ENCODE assay signal across 26 mouse cellular contexts in genomic region chr13:117183288-117183687, GRCm38 (mm10). TPM values are rescaled to one million over a fixed set of nuclear protein-coding genes. Genes with fewer than 3 reads are reported as not detected.
DNase-seq lines count a peak whose midpoint lies in the region; ATAC-seq and TF ChIP-seq lines count a peak whose summit lies in the region.
"Had no signal": no experiment of that assay in that cellular context is flagged by ENCODE, and none has a peak within 500 bp of the region (broad histone marks: within the 10 kb centered on the region; RNA-seq: fewer than 3 reads in every experiment).

No protein-coding gene starts in this region.

- no peak overlapping the region for H3K9ac ChIP-seq in liver, embryonic 15.5 days
- H3K9ac ChIP-seq in liver, embryonic 12.5 days, result no peak overlapping the region
- no peak overlapping the region for H3K9ac ChIP-seq in liver, postnatal 0 days (replicated peaks)
- no peak overlapping the region for H3K9ac ChIP-seq in hindbrain, embryonic 11.5 days (ENCODE audit: low read depth, low read length)
- H3K9ac ChIP-seq: embryonic facial prominence, embryonic 13.5 days; embryonic facial prominence, embryonic 15.5 days; forebrain, embryonic 12.5 days had no signal

- TF ChIP-seq EP300 in liver, postnatal 0 days (IDR thresholded peaks at IDR 0.05; ENCODE audit: low read depth), result 0 out of 2 replicates have a peak, but pooled peaks have one; percentile 24

- H3K27me3 ChIP-seq in liver, embryonic 15.5 days, result no peaks in the 10 kb centered on the region
- H3K27me3 ChIP-seq in liver, embryonic 12.5 days (replicated peaks), result no peaks in the 10 kb centered on the region
- no peaks in the 10 kb centered on the region for H3K27me3 ChIP-seq in liver, postnatal 0 days (ENCODE audit: insufficient read depth, low read length)
- no peaks in the 10 kb centered on the region for H3K27me3 ChIP-seq in hindbrain, embryonic 11.5 days (ENCODE audit: control insufficient read depth, insufficient read depth, low read length)
- H3K27me3 ChIP-seq: embryonic facial prominence, embryonic 13.5 days; embryonic facial prominence, embryonic 15.5 days; forebrain, embryonic 12.5 days; Patski had no signal

- DNase-seq in liver, postnatal 0 days, result no peak
- DNase-seq in liver (no peak), 3T3-L1 (ENCODE audit: low read depth, low spot score) (peak; percentile 56), 416B (ENCODE audit: low read depth) (peak; percentile 97)
- no peak for DNase-seq in cerebellum, adult 11 months
- DNase-seq in hindbrain, embryonic 11.5 days (ENCODE audit: low spot score), result no peak
- DNase-seq: adrenal gland, adult 8-10 months; adrenal gland, postnatal 14 days; adrenal gland, postnatal 36 days; cerebellum, adult 18-20 months; cerebellum, adult 8-10 months; cerebellum, adult 9-11 months; cerebellum, postnatal 14 days; cerebellum, postnatal 36 days; embryo, embryonic 11 days had no signal

- no peaks in the 10 kb centered on the region for H3K36me3 ChIP-seq in liver, embryonic 15.5 days (replicated peaks)
- no peaks in the 10 kb centered on the region for H3K36me3 ChIP-seq in liver, embryonic 12.5 days
- no peaks in the 10 kb centered on the region for H3K36me3 ChIP-seq in liver, postnatal 0 days (replicated peaks; ENCODE audit: insufficient read depth, low read length)
- H3K36me3 ChIP-seq in hindbrain, embryonic 11.5 days (ENCODE audit: control insufficient read depth, insufficient read depth, low read length), result no peaks in the 10 kb centered on the region
- H3K36me3 ChIP-seq: embryonic facial prominence, embryonic 13.5 days; embryonic facial prominence, embryonic 15.5 days; forebrain, embryonic 10.5 days; forebrain, embryonic 12.5 days had no signal

- 42% methylated on average over 6 of the region's 6 CpGs for WGBS in liver, embryonic 15.5 days (ENCODE audit: insufficient replicate concordance)
- WGBS in liver, embryonic 12.5 days (ENCODE audit: insufficient replicate concordance), result 51% methylated on average over 6 of the region's 6 CpGs
- WGBS in liver, postnatal 0 days (ENCODE audit: insufficient replicate concordance), result 58% methylated on average over 6 of the region's 6 CpGs
- 84% methylated on average over 6 of the region's 6 CpGs for WGBS in hindbrain, embryonic 11.5 days

- H3K4me1 ChIP-seq in liver, embryonic 15.5 days (replicated peaks), result no peaks in the 10 kb centered on the region
- no peaks in the 10 kb centered on the region for H3K4me1 ChIP-seq in liver, embryonic 12.5 days
- no peaks in the 10 kb centered on the region for H3K4me1 ChIP-seq in liver, postnatal 0 days (ENCODE audit: insufficient read depth)
- H3K4me1 ChIP-seq in hindbrain, embryonic 11.5 days (replicated peaks; ENCODE audit: control insufficient read depth, insufficient read depth, low read length), result no peaks in the 10 kb centered on the region
- H3K4me1 ChIP-seq: embryonic facial prominence, embryonic 13.5 days; embryonic facial prominence, embryonic 15.5 days; forebrain, embryonic 10.5 days; forebrain, embryonic 12.5 days had no signal

- ATAC-seq in liver, embryonic 15.5 days (ENCODE audit: insufficient read depth), result peak; percentile 37; the same call in 1 of the 2 replicates
- no peak for ATAC-seq in liver, embryonic 12.5 days
- peak; percentile 66 for ATAC-seq in liver, postnatal 0 days
- no peak for ATAC-seq in hindbrain, embryonic 11.5 days (ENCODE audit: low FRiP score)
- ATAC-seq: activated CD4-positive, CD25-positive, alpha-beta regulatory T cell, adult 4 months; forebrain, embryonic 14.5 days; forebrain, embryonic 16.5 days; Patski had no signal

- TF ChIP-seq CTCF in liver, postnatal 0 days (IDR thresholded peaks at IDR 0.05; ENCODE audit: low read depth), result no peak

- H3K9me3 ChIP-seq in liver, embryonic 15.5 days (replicated peaks), result no peaks in the 10 kb centered on the region
- no peaks in the 10 kb centered on the region for H3K9me3 ChIP-seq in liver, embryonic 12.5 days (replicated peaks)
- H3K9me3 ChIP-seq in liver, postnatal 0 days (ENCODE audit: low read length), result no peaks in the 10 kb centered on the region
- no peaks in the 10 kb centered on the region for H3K9me3 ChIP-seq in hindbrain, embryonic 11.5 days (ENCODE audit: control insufficient read depth, low read length)
- H3K9me3 ChIP-seq: embryonic facial prominence, embryonic 13.5 days; embryonic facial prominence, embryonic 15.5 days; forebrain, embryonic 10.5 days; forebrain, embryonic 12.5 days had no signal

- no peak overlapping the region for H3K27ac ChIP-seq in liver, embryonic 15.5 days (replicated peaks)
- H3K27ac ChIP-seq in liver, embryonic 12.5 days, result no peak overlapping the region
- no peak overlapping the region for H3K27ac ChIP-seq in liver, postnatal 0 days (ENCODE audit: low read depth)
- H3K27ac ChIP-seq in hindbrain, embryonic 11.5 days (ENCODE audit: low read depth, low read length), result no peak overlapping the region
- H3K27ac ChIP-seq: embryonic facial prominence, embryonic 13.5 days; embryonic facial prominence, embryonic 15.5 days; forebrain, embryonic 10.5 days; forebrain, embryonic 12.5 days had no signal

- H3K4me3 ChIP-seq in liver, embryonic 15.5 days (replicated peaks), result no peak overlapping the region
- no peak overlapping the region for H3K4me3 ChIP-seq in liver, embryonic 12.5 days
- H3K4me3 ChIP-seq in liver, postnatal 0 days (ENCODE audit: low read depth, low read length), result no peak overlapping the region
- no peak overlapping the region for H3K4me3 ChIP-seq in hindbrain, embryonic 11.5 days (ENCODE audit: low read depth, low read length)
- H3K4me3 ChIP-seq: embryonic facial prominence, embryonic 13.5 days; embryonic facial prominence, embryonic 15.5 days; erythroblast, embryonic 14.5 days; forebrain, embryonic 10.5 days; forebrain, embryonic 12.5 days had no signal

- H3K4me2 ChIP-seq in liver, embryonic 15.5 days, result no peak overlapping the region
- no peak overlapping the region for H3K4me2 ChIP-seq in liver, embryonic 12.5 days
- H3K4me2 ChIP-seq in liver, postnatal 0 days (ENCODE audit: low read depth, low read length), result no peak overlapping the region
- H3K4me2 ChIP-seq in hindbrain, embryonic 11.5 days (replicated peaks; ENCODE audit: low read depth, low read length), result no peak overlapping the region
- H3K4me2 ChIP-seq: embryonic facial prominence, embryonic 13.5 days; embryonic facial prominence, embryonic 15.5 days; forebrain, embryonic 12.5 days had no signal

RNA-seq across cellular contexts. Expression of gene Emb, which starts 25.0 kb away (rescaled TPM):
- 15.4 and 20.4 TPM in 2 replicates for polyA plus RNA-seq in liver, embryonic 15.5 days (2015; fragmentation: Nextera tagmentation; extraction: Ambion mirVana)
- 17.1 and 17.5 TPM in 2 replicates for polyA plus RNA-seq in liver, embryonic 12.5 days (2016; fragmentation: Nextera tagmentation; extraction: Ambion mirVana)
- polyA plus RNA-seq in liver, postnatal 0 days (2015; fragmentation: Nextera tagmentation; extraction: Ambion mirVana), result 14.0 and 15.4 TPM in 2 replicates
- polyA plus RNA-seq in hindbrain, embryonic 11.5 days (2014; fragmentation: Nextera tagmentation; extraction: Ambion mirVana), result 27.4 and 27.8 TPM in 2 replicates

RNA-seq across cellular contexts. Expression of gene Gm17509, which starts 37.6 kb away (rescaled TPM):
- polyA plus RNA-seq in liver, embryonic 15.5 days (2015; fragmentation: Nextera tagmentation; extraction: Ambion mirVana), result 0.03 TPM in 1 of 2 replicates, not detected in the other
- polyA plus RNA-seq in liver, embryonic 12.5 days (2016; fragmentation: Nextera tagmentation; extraction: Ambion mirVana), result 0.05 TPM in 1 of 2 replicates, not detected in the other
- polyA plus RNA-seq in liver, postnatal 0 days (2015; fragmentation: Nextera tagmentation; extraction: Ambion mirVana), result not detected in 2 replicates
- 0.46 and 0.80 TPM in 2 replicates for polyA plus RNA-seq in hindbrain, embryonic 11.5 days (2014; fragmentation: Nextera tagmentation; extraction: Ambion mirVana)
- polyA plus RNA-seq: erythroblast, embryonic 14.5 days; Patski had no signal

Comparison
In these comparisons a context has a peak if more than half of its experiments do, and no peak if none do; other contexts are left out.
1. ATAC-seq: peak in liver, embryonic 15.5 days (single experiment) and liver, postnatal 0 days (single experiment); none in liver, embryonic 12.5 days (single experiment) and hindbrain, embryonic 11.5 days (single experiment).
2. DNase-seq: peak in 3T3-L1 (single experiment) and 416B (single experiment); none in liver, postnatal 0 days (single experiment), liver (single experiment), cerebellum, adult 11 months (single experiment) and hindbrain, embryonic 11.5 days (single experiment).